Mouse (Mus musculus) c-Kit-positive CD71-positive TER-119-positive erythroid progenitor cells, embryonic 14.5 days (primary cell): Measurements from ENCODE around the gene Aloxe3.

Source experiments
- DNase-seq: peaks from one replicate; pipeline ENCODE4 v3.0.0-alpha.2; 2013; ENCODE audit warnings: low spot score

Gene Aloxe3

DNA sequence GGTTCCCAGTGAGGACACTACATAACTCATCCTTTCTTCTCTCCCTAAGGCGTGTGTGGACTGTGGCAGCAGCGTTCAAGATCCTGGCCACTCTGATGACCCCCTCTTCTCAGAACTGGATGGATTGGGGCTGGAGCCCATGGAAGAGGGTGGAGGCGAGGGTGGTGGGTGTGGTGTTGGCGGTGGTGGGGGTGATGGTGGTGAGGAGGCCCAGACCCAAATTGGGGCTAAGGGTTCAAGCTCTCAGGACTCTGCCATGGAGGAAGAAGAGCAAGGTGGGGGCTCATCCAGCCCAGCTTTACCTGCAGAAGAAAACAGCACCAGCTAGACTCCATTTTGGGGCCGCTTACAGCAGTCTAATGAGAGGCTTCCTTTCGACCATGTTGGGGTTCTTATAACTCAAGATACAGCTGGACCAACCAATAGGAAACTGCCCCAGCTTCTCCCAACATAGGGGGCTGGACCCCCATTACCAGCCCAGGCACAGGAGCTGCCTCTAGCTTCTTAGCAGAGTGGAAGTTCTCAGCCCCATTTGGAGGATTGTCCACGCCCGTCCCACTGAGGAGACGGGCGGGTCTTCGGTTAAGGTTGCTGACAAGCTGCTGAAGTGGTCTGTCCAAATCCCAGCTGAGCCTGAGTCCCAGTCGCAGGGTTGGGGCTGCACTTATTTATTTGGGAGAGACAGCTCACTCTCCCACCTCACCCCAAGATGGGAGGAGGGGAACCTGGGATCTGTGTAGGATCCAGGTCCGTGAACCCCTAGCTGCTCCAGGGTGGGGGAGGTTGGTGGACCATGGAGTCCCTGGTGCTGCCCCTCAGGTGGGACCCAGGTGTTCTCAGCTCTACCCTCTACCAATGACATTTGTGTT, 16.4 kb upstream of the Aloxe3 start:
- DNase-seq: no peak

DNA sequence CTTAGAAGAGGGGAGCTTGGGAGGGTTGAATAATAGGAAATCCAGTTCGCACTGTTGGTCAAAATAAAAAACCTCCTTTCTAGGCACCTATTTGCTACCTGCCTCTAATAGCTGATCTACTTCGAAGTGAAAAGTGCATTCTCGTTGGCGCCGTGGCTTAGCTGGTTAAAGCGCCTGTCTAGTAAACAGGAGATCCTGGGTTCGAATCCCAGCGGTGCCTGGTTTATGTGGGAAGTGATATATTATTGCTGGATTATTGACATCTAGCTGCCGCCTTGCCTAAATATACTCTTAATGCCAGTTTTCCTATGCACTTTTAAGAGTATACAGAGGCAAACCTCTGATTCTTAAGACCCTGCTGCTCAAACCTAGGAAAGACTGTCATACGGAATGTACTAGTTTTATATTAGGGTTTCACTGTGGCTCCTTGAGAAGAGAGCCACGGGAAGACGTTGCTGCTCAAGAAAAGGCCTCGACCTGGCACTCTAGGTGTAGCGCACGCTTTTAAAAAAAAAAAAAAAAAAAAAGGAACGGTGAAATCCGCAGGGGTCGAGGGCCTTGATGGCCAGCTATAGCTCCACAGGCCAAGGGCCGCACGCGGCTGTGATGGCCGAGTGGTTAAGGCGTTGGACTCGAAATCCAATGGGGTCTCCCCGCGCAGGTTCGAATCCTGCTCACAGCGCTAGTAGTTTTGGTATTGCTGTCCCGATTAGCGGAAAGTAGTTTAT, 15.2 kb upstream of the Aloxe3 start:
- DNase-seq: peak; percentile 88

DNA sequence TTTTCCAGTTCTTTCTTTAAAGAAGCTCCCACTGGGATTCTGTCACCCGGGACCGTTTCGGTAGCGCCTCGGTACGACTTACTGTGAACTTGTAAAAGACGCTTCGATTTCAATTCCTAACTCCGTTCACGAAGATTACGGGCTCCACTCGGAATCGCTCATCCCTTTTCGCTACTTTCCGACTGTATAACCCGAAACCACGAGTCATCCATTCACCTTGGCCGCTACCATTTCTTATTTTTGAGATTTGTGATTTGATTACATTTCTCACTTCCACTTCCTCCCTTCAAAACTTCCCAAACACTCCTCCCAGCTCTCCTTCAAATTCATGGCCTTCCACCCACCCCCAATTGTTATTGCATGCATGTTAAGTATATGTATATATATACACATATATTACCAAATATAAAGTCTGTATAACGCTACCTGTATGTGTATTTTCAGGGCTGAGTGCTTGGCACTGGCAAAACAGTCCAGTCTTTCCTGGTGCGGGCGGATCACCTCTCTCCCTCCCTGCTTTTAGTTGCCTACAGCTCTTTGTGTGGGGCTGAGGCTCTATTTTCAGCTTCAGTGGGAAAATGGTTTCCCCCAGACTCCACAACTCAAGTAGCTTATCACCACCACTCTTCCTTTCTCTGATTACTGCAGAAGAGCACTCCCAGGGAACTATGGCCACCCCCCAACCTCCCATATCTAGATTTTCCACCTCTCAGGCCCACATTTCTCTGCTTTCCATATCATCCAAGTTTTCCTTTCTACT, 14.5 kb upstream of the Aloxe3 start:
- DNase-seq: no peak

DNA sequence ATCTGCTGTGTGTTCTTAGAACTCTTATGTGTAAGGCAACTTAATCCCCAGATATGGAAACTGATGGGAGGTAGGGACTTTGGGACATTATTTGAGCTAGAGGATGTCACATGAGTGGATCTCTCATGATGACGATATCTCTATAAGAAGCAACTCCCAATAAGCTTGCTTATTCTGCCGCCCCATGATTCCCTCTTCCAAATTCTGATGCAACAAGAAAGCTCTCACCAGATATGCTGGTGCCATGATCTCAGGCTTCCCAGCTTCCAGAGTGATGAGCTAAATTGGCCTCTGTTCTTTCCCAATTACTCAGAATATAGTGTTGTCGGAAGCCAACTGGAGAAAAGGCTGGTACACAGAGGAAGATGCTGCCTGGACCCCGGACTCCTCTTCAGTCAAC, 13.8 kb upstream of the Aloxe3 start:
- no peak for DNase-seq

DNA sequence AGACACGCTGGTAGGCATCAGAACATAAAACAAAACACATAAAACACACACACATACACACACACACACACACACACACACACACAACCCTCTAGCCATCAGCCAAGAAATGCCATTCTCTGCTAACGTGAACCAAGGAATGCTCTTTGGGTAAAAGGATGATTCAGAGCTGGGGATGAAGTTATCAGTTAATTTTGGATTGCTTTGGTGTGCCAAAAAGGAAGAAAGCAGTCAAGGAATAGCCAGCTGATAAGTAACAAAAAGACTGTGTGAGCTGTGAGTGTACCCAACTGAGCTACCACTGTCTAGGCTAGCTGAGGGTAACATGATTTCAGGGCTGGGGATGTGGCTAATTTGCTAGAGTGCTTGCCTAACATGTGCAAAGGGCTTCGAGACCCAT, 11.7 kb upstream of the Aloxe3 start:
- DNase-seq: no peak

DNA sequence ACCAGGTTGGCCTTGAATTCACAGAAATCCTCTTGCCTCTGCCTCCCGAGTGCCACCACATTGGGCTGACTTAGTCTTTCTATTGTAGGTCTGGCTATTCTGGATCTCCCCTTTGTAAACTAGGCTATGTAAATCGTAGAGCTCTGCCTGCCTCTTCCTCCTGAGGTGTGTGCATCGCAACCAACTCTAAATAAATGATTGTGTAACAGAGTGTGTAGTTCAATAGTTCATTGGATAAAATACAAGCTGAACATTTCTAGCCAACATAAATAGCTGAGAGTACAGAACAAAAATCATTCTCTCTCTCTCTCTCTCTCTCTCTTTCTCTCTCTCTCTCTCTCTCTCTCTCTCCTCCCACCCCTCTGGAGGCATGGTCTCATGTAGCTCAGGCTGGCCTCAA, 11.1 kb upstream of the Aloxe3 start:
- no peak for DNase-seq

DNA sequence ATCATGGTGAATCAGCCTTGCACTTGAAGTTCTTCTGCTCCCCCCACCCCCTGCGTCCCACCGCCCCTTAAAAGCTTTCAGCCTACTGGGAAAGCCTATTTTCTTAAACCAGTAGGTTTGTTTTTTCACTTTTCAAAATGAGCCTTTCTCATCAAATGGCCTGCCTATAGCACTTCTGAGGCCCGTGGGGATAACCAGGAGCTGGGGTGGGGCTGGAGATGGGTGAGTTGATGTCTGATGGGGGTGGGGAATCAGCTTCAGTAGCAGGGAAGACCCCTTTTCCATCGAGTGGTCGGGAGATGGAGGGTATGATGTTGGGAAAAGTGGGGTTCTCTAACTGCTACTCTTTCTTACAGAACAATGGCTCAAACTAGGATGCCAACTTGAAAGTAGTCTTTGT, 8.9 kb upstream of the Aloxe3 start:
- no peak for DNase-seq

DNA sequence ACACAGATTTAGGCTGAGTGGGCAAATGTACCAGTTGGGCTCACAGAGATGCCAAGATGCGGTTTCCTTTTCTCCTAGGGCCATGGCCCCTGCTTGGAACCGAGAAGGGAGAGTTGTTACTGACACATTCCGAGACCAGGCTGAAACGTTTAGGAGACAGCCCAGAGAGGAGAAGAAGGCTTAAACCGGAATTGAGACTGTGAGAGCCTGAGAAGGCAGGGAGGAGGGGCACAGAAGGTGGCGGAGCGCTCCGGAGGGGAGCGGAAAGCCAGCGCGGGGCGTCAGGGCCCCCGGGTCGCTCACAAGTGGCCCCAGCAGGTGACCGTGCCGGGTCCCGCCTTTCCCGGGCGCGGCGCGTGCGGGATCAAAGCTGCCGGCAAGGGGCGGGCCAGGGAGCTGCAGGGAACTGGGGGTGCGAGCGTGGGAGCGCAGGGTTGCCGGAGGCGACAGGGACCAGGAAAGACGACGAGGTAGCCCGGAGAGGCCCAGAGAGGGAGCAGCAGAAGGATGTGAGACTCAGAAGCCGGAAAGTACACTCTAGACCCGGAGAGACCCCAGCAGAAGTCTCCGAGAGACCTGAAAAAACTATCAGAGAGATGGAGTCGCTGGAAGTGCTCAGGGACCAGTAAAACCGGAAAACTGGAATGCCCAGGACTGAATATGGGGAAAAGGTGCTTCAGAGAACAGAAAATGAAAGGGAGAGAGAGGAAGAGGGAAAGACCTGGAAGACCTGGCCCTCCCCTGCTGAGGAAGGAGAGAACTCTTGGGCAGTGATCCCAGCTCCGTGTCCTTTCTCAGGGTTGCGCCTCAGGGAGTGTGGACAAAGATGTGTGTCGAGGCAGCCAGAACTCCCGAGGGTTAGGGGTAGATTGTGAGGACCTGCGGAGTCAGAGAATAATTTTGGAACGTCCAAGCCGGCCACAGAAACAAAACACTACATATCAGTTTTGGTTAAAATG, 7.7 kb upstream of the Aloxe3 start:
- no peak for DNase-seq

DNA sequence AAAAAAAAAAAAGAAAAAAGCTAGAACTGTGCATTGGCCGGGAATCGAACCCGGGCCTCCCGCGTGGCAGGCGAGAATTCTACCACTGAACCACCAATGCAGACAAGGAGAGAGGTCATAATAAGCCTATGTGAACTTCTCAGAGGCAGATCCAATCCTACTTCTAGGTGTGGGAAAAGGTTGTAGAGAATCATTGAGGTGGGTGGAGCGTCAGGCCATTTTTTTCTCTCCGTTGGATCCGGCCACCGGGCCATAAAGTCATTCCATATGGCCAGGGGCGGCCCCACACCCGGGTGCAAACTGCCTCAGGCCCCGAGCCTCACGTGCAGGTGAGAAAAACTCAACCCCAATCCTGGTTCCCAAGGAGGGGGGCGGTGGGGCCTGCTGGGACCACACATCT, 6.9 kb upstream of the Aloxe3 start:
- DNase-seq: peak; percentile 89

DNA sequence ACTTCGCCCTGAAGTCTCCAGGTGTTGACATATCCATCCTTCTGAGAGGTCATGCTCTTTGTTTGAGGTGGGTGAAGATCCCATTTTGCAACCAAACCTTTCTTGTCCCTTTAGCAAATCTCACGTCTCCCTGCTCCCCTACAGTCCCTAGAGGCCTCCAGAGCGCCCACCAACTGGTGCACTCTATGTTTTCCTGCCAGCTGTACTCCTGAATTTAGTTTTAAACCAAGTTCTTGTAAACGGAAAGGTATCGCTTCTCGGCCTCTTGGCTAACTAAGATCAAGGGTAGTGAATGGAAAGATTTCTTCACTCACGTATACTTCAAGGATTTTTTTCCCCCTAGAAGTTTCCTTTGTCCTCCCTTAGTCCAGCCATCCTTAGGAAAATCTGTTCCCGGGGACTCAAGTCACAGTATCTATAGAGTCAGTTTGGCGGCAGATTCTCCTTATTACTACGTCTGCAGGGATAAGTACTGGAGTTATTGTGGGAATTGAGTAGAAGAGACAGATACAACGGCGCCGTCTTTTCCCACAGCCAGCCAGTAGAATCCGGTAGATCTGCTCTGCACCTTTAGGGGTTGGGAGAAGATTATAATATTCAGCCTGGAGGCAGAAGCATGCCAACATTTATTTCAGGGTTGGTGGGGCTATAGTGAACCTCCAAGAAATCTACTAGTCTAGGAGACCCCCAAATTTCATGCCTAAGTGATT, 6.1 kb upstream of the Aloxe3 start:
- DNase-seq: no peak

DNA sequence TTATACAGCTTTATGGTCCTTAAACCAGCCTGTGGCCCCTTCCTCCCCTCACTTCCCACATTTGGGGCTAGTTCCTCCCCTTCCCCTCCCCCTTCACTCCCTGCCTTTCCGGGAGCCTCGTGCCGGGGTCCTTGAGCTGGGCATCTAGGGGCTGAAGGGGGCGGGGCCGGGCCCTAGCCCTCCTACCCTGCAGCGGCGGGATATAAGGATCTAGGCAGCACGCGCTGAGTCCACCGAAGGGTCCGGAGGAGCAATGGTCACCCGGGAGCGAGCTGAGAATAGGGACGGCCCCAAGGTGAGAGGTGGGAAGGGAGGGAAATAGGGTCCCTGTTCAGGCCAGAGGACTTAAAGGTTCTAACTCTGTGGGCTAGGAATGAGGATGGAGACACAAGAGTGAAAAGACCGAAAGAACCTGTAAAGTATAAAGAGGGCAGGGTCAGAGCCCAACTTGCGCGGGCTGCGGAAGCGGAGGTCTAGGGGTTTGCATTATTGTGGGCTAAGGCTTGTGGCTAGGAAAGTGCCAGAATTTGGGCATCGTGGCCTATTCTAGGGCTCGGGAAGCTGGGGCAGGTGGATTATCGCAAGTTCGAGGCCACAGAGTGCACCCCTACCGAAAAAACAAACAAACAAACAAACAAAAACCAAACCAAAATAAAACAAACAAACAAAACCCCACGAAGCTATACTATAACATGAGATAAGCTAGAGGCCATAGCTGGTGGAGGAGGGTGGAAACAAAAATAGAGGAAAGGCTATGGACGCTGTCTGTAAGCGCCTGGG, 5.3 kb upstream of the Aloxe3 start, which contains the start of gene Hes7:
Gene Hes7 (plus strand): TSS at position 184 of the 780 bp plus-strand sequence.
- no peak for DNase-seq

DNA sequence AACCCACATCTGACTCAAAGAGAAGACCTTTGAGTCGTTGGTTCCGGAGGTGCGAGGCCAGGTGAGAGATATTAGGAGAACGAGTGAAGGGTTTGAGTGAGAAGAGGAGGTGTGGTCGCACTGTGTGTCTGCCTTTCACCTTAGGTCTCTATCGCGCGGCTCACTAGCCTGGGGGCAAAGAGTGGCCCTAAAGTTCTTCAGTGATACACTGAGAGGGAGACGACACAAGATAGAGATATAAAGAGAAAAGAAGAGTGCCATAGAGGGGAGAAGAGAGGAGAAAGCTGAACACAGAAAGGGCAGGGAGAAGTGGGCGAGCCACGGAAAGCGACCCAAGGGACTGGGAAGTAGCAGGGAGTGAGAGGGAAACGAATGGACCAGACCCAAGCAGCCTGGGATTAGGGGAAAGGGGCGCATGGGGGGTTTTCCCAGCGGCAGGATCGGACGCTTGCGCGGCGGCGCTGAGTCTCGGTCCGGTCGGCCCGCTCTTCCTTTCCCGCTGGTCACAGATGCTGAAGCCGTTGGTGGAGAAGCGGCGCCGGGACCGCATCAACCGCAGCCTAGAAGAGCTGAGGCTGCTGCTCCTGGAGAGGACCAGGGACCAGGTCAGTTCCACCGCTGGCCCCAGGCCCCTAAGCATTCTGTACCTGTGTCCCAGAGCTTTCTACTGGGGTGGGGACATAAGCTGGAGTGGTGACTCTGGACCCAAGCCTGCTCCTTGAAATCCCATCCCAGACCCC, 4.5 kb upstream of the Aloxe3 start:
- DNase-seq: no peak

DNA sequence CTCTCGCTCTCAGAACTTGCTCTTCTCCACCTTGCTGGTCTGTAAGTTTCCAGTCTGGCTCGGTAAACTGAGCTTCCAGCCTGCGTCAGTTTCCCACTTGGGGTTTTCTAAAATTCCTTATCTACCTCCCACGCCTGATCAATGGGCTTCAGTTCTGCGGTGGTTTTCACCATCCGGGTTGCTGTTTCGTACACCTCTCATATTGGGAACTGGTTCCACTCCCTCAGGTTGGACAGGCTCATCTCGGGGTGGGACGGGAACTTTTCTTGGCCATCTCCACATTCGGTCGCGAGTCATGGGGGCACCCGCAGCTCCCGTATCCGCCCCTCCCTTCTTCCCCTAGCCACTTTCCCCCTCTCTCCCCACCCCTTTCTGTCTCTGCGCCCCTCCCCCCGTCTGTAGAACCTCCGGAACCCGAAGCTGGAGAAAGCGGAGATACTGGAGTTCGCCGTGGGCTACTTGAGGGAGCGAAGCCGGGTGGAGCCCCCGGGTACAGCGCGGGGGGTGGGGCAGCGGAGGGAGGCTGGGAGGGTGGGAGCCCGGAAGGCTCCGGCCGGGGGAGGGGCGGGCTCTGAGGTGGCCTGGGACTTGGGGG, 3.9 kb upstream of the Aloxe3 start:
- DNase-seq: no peak

DNA sequence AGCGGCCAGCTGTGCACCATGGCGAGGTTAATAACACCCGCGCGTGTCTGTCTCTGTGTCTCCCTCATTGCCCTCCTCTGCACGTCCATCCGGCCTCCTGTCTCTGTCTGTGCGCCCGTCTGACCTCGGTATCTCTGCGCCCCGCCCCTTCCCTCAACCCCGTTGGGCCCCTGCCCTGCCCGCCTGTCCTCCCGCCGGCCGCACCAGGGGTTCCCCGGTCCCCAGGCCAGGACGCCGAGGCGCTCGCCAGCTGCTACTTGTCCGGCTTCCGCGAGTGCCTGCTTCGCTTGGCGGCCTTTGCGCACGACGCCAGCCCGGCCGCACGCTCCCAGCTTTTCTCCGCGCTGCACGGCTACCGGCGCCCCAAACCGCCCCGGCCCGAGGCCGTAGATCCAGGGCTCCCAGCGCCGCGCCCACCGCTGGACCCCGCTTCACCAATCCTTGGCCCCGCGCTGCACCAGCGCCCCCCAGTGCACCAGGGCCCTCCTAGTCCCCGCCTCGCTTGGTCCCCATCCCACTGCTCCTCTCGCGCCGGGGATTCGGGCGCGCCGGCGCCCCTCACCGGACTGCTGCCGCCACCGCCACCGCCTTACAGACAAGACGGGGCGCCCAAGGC, 3.3 kb upstream of the Aloxe3 start, which contains the start of gene 9130213A22Rik:
Gene 9130213A22Rik (minus strand): TSS at position 254 of the 616 bp plus-strand sequence.
- DNase-seq: no peak

DNA sequence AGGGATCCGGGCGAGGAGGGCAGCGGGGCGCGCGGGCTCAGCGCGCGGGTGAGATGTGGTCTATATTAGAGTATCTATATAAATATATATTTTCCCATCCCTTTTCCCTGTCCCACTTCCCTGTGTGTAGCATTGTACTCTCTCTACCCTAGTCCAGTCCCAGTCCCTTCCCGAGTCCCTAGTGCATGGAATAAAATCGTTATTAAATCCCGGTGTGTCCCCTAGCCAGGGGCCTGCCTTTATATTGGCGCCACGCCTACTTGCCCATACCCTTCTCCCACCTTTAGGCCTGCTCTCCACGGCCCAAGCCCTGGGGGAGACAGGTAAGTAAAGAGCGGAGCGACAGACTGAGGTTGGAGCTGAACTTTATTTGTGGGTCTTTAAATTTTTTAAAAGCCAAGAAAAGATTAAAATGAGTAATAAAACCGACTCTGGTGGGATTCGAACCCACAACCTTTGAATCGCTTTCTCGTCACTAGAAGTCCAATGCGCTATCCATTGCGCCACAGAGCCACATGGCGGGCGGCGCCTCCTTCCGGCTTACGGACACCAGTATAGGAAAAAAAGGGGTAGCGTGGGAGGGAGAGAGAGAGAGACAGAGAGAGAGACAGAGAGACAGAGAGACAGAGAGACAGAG, 2.5 kb upstream of the Aloxe3 start:
- peak; percentile 93 for DNase-seq

DNA sequence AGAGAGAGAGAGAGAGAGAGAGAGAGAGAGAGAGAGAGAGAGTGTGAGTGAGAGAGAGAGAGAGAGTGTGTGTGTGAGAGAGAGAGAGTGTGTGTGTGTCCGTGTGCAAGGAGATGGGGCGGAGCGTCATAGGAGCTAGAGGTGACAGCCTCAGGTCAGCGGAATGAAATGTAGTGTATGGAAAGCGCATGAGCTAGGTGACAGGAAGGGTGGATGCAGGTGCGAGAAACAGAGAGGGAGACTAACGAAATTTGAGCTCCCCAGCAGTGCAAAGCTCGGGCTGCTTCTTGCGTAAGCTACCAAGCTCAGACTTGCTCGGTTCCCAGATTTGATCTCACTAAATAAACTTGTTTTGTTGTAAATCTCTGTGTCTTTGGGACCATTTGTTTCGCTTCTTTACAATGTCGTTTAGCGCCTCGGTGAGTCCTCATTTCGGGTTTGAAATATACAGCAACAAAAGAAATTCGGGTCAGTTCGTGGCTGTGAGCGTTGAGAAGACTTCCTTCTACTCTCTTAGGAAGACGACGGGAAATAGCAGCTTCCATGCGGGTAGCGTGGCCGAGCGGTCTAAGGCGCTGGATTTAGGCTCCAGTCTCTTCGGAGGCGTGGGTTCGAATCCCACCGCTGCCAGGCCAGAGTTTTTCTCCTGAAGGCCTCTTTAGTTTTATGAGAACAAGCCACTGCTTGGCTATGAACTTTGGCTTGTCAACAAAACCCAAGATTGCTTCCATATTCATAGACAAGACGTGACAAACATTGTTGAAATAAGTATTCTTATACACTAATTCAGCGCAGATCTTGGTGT, 1.8 kb upstream of the Aloxe3 start:
- peak; percentile 92 for DNase-seq

DNA sequence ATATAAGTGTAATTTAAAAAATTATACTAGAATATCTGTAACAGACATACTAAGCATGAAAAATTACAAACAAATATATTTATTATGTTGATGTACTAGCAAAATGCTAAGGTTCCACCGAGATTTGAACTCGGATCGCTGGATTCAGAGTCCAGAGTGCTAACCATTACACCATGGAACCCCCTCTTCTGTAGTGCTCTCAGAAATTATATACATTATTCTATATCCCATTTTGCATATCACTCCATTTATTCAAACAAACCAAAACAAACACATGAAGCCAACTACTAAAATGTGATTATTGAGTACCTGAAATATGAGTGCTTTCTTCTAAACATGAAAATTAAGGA, 1.2 kb upstream of the Aloxe3 start:
- DNase-seq: peak; percentile 85
